Mouse (Mus musculus) forebrain, embryonic 13.5 days (tissue): ENCODE measurements around the gene Mdfi. TPM values are rescaled to one million over a fixed set of nuclear protein-coding genes. Genes with fewer than 3 reads are reported as not detected.

Experiments used
- ATAC-seq: fragments of 200-750 bp; cut with Nextera tagmentation; 2 replicates; pipeline ENCODE4 v1.8.0; 2017
- H3K27ac ChIP-seq: fragments of 300-500 bp; sonication (generic); 2 replicates; pipeline ENCODE4 v1.5.1; 2015; ENCODE audit warnings: inconsistent platforms, mild to moderate bottlenecking, moderate library complexity
- H3K27me3 ChIP-seq: fragments of 300-500 bp; sonication (generic); 2 replicates; pipeline ENCODE4 v1.6.1; 2015; ENCODE audit warnings: mild to moderate bottlenecking, inconsistent platforms
- H3K36me3 ChIP-seq: fragments of 300-500 bp; sonication (generic); 2 replicates; pipeline ENCODE4 v1.6.1; 2015; ENCODE audit warnings: mild to moderate bottlenecking, inconsistent platforms; ENCODE audit not compliant: poor library complexity, severe bottlenecking
- H3K4me1 ChIP-seq: fragments of 300-500 bp; sonication (generic); 2 replicates; pipeline ENCODE4 v1.6.1; 2015; ENCODE audit warnings: inconsistent platforms
- H3K4me2 ChIP-seq: fragments of 300-500 bp; sonication (generic); 2 replicates; pipeline ENCODE4 v1.6.1; 2015; ENCODE audit warnings: inconsistent platforms, mild to moderate bottlenecking, moderate library complexity
- H3K4me3 ChIP-seq: fragments of 300-500 bp; sonication (generic); 2 replicates; pipeline ENCODE4 v1.5.1; 2015; ENCODE audit warnings: mild to moderate bottlenecking, inconsistent platforms
- H3K9ac ChIP-seq: fragments of 300-500 bp; sonication (generic); 2 replicates; pipeline ENCODE4 v1.6.1; 2015; ENCODE audit warnings: mild to moderate bottlenecking, inconsistent platforms
- H3K9me3 ChIP-seq: fragments of 300-500 bp; sonication (generic); replicated peaks from 2 replicates; pipeline ENCODE4 v1.6.1; 2016; ENCODE audit warnings: inconsistent platforms
- WGBS: fragments of 180-500 bp; shearing (Covaris S2); methylation state at CpG from one replicate; pipeline ENCODE4 v1.1.7; 2015; 5-methylcytosine and 5-hydroxymethylcytosine counted together
- polyA plus RNA-seq: library from polyadenylated mRNA; unstranded; fragments of >200 nt; fragmentation: Nextera tagmentation; extraction: Ambion mirVana; gene quantifications from 2 replicates; pipeline ENCODE4 v1.2.1, GENCODE M21; 2015

Gene Mdfi
- polyA plus RNA-seq, 1 experiment from 2014 or later: 2.6 TPM

DNA sequence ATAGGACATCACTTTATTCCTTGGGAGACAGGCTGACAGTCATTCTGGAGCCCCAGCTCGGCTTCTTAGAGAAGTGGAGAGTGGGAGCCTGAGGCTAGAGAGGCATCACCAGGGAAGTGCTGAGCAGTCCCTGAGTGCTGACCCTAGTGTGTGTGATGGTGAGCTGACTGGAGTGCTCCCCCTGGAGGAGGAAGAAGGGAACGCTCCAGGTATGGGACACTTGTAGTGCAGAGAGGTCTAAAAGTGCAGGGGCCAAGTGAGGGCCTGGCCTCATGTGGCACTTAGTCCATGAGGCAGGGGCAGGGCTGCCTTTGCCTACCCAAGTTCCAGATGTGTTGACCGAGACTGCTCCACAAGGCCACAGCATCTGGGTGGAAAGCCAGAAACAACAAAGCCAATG lies 39.0 kb downstream of the Mdfi start:
- Histone ChIP-seq H3K4me3 (no peak overlapping the region), H3K9ac (no peak overlapping the region), H3K36me3 (no peaks in the 10 kb centered on the region), H3K4me2 (no peak overlapping the region), H3K27ac (0 out of 2 replicates have a peak overlapping the region, but pooled peaks have one; percentile 12), H3K9me3 (no peaks in the 10 kb centered on the region), H3K4me1 (peaks cover 10% of the 10 kb centered on the region), H3K27me3 (peaks cover 3% of the 10 kb centered on the region; the same call in 1 of the 2 replicates)
- 47% methylated on average over 3 of the region's 3 CpGs for WGBS
- no peak for ATAC-seq

DNA sequence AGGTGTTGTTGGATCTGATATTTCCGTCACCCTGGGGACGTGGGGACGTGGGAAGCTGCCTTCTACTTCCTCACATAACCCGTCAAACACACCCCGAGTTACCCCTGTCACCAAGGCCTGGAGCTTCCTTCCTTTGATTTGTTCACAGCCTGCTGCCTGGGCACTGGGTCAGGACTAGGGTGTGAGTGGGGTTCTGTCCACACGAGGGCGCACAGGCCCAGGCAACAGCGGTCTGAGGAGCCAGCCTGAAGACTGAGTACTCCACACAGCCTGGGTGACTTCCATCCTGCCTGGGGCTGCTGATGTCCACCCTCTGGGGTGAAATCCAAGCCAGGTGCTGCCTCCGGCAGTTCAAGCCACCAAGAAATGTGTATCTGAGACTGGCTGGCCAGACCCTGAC lies 41.1 kb downstream of the Mdfi start:
- Histone ChIP-seq H3K9ac (no peak overlapping the region), H3K9me3 (no peaks in the 10 kb centered on the region), H3K36me3 (no peaks in the 10 kb centered on the region), H3K4me2 (no peak overlapping the region), H3K27ac (no peak overlapping the region), H3K4me1 (peaks cover 12% of the 10 kb centered on the region), H3K27me3 (peaks cover 8% of the 10 kb centered on the region; the same call in 1 of the 2 replicates), H3K4me3 (no peak overlapping the region)
- WGBS: 11% methylated on average over 9 of the region's 9 CpGs
- ATAC-seq: peak; percentile 77

DNA sequence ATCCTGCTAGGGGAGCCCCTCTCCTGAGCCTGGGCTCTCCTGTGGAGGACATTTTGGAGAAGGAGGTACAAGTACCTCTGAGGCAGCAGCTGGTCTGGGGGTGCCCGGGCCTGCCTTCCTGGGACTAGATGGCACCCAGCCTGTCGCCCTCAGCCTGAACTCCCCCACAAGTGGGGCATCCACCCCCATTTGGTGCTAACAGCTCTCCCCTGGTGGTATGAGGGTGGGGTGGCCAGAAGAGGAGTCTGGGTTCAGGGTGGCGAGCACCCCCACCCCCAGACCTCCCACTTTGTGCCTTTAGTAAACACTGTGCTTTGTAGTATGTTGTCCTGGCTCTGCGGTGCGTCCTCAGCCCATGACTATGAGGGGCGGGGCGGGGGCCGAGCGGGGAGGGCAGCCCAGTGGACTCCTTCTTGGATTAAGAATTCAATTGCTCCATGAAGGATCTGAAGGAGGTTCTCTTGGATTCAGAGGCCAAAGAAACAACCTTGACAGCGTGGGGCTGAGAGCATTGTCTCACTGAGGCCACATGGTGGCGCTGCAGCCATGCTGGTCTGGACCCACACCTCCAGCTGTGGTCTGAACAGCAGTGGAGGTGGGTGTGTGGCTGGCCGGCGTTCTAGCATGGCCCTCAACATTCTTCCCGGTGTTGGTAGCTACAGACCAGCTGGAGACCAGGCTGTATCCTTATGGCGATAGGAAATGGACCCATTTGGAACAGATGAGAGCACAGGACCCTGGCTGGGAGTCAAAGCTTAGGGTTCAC lies 42.2 kb downstream of the Mdfi start:
- Histone ChIP-seq H3K4me2 (no peak overlapping the region), H3K36me3 (no peaks in the 10 kb centered on the region), H3K9me3 (no peaks in the 10 kb centered on the region), H3K9ac (no peak overlapping the region), H3K4me3 (no peak overlapping the region), H3K4me1 (peaks cover 18% of the 10 kb centered on the region), H3K27ac (no peak overlapping the region), H3K27me3 (peaks cover 9% of the 10 kb centered on the region; the same call in 1 of the 2 replicates)
- WGBS: 20% methylated on average over 15 of the region's 15 CpGs
- ATAC-seq: peak; percentile 33

DNA sequence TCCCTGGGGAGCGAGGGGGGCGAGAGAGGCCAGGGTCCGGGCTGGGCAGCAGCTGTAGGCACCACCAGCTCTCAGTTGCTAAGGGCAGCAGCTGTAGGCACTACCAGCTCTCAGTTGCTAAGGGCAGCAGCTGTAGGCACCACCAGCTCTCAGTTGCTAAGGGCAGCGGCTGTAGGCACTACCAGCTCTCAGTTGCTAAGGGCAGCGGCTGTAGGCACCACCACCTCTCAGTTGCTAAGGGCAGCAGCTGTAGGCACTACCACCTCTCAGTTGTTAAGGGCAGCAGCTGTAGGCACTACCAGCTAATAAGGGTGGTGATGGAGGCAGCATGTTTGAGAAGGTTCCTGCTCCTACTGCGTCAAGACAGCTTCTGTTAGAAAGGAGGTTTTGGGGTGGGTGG lies 45.5 kb downstream of the Mdfi start:
- ATAC-seq: no peak
- Histone ChIP-seq H3K4me2 (no peak overlapping the region), H3K27me3 (peaks cover 16% of the 10 kb centered on the region), H3K9ac (no peak overlapping the region), H3K4me1 (peaks cover 8% of the 10 kb centered on the region; the same call in 1 of the 2 replicates), H3K4me3 (no peak overlapping the region), H3K36me3 (no peaks in the 10 kb centered on the region), H3K9me3 (no peaks in the 10 kb centered on the region), H3K27ac (no peak overlapping the region)
- 67% methylated on average over 6 of the region's 6 CpGs for WGBS

DNA sequence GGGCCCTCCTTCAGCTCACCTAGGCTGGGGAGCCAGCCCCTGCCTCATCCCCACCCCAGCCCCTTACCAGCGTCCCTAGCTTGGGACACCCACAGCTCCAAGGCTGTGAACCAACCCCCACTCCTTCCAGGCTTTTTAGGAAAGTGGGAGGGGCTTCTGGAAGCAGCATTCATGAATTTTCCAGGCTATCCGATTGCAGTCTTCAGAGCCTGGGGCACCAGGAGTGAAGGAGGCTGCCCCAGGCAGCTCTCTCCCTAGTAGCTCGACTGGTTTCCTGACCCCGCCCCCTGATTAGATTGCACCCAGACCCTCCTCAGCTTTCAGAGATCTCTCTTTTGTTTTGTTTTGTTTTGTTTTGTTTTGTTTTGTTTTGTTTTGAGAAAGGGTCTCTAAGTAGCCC lies 46.2 kb downstream of the Mdfi start:
- WGBS: 0% methylated on average over 4 of the region's 4 CpGs
- H3K9me3 ChIP-seq: no peaks in the 10 kb centered on the region
- no peaks in the 10 kb centered on the region for H3K36me3 ChIP-seq
- H3K4me2 ChIP-seq: no peak overlapping the region
- no peak overlapping the region for H3K27ac ChIP-seq
- H3K27me3 ChIP-seq: peaks cover 16% of the 10 kb centered on the region
- peaks cover 8% of the 10 kb centered on the region; the same call in 1 of the 2 replicates for H3K4me1 ChIP-seq
- no peak for ATAC-seq
- no peak overlapping the region for H3K9ac ChIP-seq
- H3K4me3 ChIP-seq: no peak overlapping the region

DNA sequence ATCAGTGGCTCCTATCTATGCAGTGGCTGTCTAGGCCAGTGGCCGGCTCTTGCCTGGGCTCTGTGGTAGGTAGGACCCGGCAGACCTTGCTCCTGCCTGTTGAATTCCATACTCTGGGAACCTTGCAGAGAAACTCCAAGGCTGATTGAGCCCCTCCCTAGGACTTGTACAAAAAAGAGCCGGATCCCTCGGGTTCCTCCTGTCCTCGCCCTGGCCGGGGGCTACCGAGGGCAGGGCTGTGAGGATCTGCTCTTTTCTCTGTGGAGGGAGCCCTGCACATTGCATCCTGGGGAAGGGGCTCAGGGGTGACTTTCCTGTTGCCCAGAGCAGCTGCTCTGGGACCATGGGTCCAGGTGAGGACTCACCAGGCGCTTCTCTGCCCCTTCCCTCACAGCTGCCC lies 46.9 kb downstream of the Mdfi start:
- no peaks in the 10 kb centered on the region for H3K9me3 ChIP-seq
- no peaks in the 10 kb centered on the region for H3K36me3 ChIP-seq
- 42% methylated on average over 8 of the region's 8 CpGs for WGBS
- peaks cover 8% of the 10 kb centered on the region; the same call in 1 of the 2 replicates for H3K4me1 ChIP-seq
- no peak overlapping the region for H3K4me2 ChIP-seq
- H3K9ac ChIP-seq: no peak overlapping the region
- no peak for ATAC-seq
- H3K27ac ChIP-seq: no peak overlapping the region
- no peak overlapping the region for H3K4me3 ChIP-seq
- peaks cover 16% of the 10 kb centered on the region for H3K27me3 ChIP-seq

DNA sequence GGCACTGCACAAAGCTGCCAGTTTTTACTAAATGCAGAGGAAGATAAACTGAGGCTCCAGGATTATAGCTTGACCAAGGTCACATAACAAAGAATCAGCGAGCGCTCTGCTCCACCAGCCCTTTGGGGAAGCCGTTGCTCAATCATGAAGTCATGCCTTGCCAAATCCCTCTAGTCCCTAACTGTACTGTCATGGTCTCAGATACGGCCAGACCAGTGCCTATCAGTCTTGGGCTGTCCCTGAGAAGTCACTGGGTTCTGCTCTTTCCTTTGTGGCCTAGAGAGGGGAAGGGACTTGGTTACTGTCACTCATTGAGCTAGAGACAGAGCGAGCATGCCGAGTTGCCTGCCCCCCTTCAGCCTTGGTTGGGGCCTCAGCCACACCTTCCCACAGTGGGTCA lies 50.1 kb downstream of the Mdfi start:
- Histone ChIP-seq H3K9ac (no peak overlapping the region), H3K4me2 (no peak overlapping the region), H3K4me3 (no peak overlapping the region), H3K27ac (no peak overlapping the region), H3K9me3 (no peaks in the 10 kb centered on the region), H3K36me3 (no peaks in the 10 kb centered on the region), H3K27me3 (peaks cover 13% of the 10 kb centered on the region), H3K4me1 (peaks cover 8% of the 10 kb centered on the region; the same call in 1 of the 2 replicates)
- no peak for ATAC-seq
- WGBS: 92% methylated on average over 6 of the region's 6 CpGs

DNA sequence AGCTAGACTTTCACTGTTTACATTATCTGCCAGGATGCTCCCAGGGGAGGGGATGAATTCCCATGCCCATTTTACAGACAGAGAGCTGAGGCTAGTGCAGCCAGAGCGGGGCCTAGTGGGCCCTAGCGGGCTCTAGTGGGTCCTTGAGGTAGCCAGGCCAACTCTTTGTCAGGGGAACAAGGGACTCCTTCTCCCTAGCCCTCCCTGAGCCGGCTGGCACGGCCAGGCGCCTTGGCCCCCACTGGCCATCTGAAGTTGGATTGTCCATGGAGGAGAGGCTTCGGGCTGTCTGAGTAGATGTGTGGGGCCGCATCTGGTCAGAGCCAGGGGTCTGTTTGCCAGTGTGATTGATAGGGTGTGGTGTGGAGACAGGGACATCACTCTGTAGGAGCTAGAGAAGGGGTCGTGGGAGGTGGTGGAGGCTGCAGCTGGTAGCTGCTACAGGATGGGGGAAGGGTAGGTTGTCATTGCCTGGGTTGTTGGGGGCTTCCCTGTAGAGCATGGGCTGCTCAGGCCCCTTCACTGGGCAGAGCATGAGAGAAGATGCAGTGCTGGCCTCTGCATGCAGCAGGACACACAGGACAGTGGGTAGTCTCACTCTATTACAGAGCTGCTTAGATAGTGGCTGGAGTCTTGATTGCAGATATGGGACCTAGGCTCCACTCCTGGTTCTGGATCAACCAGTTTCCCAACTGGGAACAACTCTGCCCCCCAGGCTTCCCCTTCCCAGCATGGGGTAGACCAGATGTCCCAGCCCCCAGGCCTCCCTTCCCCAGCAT lies 50.9 kb downstream of the Mdfi start:
- WGBS: 88% methylated on average over 8 of the region's 8 CpGs
- H3K4me1 ChIP-seq: peaks cover 8% of the 10 kb centered on the region; the same call in 1 of the 2 replicates
- no peak overlapping the region for H3K4me2 ChIP-seq
- no peaks in the 10 kb centered on the region for H3K9me3 ChIP-seq
- no peak for ATAC-seq
- no peaks in the 10 kb centered on the region for H3K36me3 ChIP-seq
- peaks cover 11% of the 10 kb centered on the region for H3K27me3 ChIP-seq
- no peak overlapping the region for H3K4me3 ChIP-seq
- no peak overlapping the region for H3K27ac ChIP-seq
- no peak overlapping the region for H3K9ac ChIP-seq

DNA sequence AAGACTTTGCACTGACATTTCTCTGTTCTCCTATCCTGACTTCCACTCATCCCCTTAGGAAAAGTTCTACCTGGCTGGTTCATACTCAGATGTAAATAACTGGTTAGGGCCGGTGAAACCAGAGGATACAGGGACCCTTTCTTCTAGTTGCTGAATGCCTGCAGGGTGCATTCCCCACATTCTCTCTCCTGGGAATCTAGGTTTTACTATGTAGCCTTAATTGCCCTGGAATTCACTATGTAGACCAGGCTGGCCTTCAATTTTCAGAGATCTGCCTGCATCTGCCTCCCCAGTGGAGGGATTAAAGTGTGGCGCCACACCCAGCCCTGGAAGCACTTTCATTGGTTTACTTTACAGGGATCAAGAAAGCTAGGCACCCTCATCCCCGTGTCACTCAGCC lies 52.0 kb downstream of the Mdfi start:
- Histone ChIP-seq H3K27ac (no peak overlapping the region), H3K9me3 (no peaks in the 10 kb centered on the region)
- no peak for ATAC-seq

DNA sequence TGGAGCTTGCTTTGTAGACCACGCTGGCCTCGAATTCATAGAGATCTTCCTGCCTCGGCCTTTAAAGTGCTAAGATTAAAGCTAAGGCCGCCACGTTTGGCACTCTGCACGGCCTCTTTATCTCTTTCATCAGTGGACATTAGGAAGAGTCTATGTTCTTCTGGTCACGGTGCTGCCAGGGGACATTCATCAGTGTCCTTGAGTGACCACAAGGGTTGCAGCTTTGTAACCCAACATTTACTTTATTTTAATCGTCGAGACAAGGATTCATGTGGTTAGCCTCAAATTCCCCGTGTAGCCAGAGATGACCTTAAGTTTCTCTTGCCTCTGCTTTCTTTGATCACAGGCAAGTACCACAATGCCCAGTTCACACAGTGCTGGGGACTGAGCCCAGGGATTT lies 54.0 kb downstream of the Mdfi start:
- H3K4me1 ChIP-seq: no peaks in the 10 kb centered on the region
- no peaks in the 10 kb centered on the region for H3K9me3 ChIP-seq
- H3K36me3 ChIP-seq: no peaks in the 10 kb centered on the region
- H3K4me2 ChIP-seq: no peak overlapping the region
- H3K4me3 ChIP-seq: no peak overlapping the region
- H3K9ac ChIP-seq: no peak overlapping the region
- 86% methylated on average over 10 of the region's 10 CpGs for WGBS
- no peaks in the 10 kb centered on the region for H3K27me3 ChIP-seq
- ATAC-seq: no peak
- H3K27ac ChIP-seq: no peak overlapping the region

More for the DNA sequence above, 52.0 kb downstream of the Mdfi start:
- Histone ChIP-seq H3K4me1 (no peaks in the 10 kb centered on the region), H3K4me2 (no peak overlapping the region), H3K27me3 (peaks cover 7% of the 10 kb centered on the region), H3K4me3 (no peak overlapping the region), H3K9ac (no peak overlapping the region), H3K36me3 (no peaks in the 10 kb centered on the region)
- 87% methylated on average over 3 of the region's 3 CpGs for WGBS

DNA sequence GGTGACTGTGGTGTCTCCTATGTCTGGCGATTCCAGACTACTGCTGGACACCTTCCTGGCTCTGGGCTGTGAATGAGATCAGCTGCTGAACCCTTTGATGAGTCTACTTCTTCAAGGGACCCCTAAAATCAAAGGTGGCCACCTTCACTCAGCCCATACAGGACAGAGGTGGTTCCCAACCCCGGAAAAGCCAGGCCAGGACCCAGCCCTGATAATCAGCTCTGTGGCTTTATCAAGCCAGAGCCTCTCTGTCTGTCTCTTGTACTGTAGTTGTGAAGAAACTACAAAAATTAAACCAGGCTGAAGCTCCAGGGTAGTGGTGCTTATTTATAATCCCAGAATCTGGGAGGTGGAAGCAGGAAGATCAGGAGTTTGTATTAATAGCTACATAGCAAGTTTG lies 57.4 kb downstream of the Mdfi start:
- no peaks in the 10 kb centered on the region for H3K36me3 ChIP-seq
- H3K9me3 ChIP-seq: peaks cover 6% of the 10 kb centered on the region
- H3K4me2 ChIP-seq: no peak overlapping the region
- no peaks in the 10 kb centered on the region for H3K27me3 ChIP-seq
- no peak overlapping the region for H3K27ac ChIP-seq
- 82% methylated on average over 2 of the region's 2 CpGs for WGBS
- H3K9ac ChIP-seq: no peak overlapping the region
- H3K4me3 ChIP-seq: no peak overlapping the region
- no peaks in the 10 kb centered on the region for H3K4me1 ChIP-seq
- no peak for ATAC-seq

DNA sequence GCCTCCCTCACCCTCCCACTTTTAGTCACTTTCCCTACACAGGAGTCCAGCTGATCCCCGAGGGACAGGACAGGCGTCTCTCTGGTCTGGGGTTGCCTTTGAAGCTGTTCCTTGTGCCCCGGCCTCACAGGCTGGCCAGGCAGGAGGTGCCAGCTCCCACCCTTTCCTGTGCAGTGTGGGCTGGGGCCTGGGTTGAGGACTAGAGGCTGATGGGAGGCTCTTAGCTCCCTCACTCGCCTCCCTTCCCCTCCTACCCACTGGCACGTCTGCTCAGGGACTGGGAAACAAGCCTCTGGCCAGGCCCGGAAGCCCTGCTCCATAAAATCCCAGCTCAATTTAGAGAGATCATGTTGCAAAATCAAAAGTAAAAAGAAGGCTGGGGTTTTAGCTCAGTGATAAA lies 60.9 kb downstream of the Mdfi start:
- Histone ChIP-seq H3K27ac (no peak overlapping the region), H3K36me3 (no peaks in the 10 kb centered on the region), H3K27me3 (no peaks in the 10 kb centered on the region), H3K4me3 (no peak overlapping the region), H3K9ac (no peak overlapping the region), H3K4me2 (no peak overlapping the region), H3K4me1 (no peaks in the 10 kb centered on the region), H3K9me3 (peaks cover 9% of the 10 kb centered on the region)
- WGBS: 68% methylated on average over 6 of the region's 6 CpGs
- ATAC-seq: no peak
